Mouse (Mus musculus) liver, embryonic 13.5 days (tissue): ENCODE measurements around the gene Lrrc1. TPM values are rescaled to one million over a fixed set of nuclear protein-coding genes. Genes with fewer than 3 reads are reported as not detected.

Experiments used
- ATAC-seq: fragments of 200-750 bp; cut with Nextera tagmentation; 2 replicates; pipeline ENCODE4 v1.8.0; 2017; ENCODE audit warnings: low read depth, mild to moderate bottlenecking, moderate number of reproducible peaks, moderate library complexity
- DNase-seq: peaks from one replicate; pipeline ENCODE4 v3.0.0; 2022
- H3K27ac ChIP-seq: fragments of 300-500 bp; sonication (generic); 2 replicates; pipeline ENCODE4 v1.5.1; 2015; ENCODE audit warnings: moderate library complexity, mild to moderate bottlenecking, inconsistent platforms
- H3K27me3 ChIP-seq: fragments of 300-500 bp; sonication (generic); 2 replicates; pipeline ENCODE4 v1.6.1; 2015; ENCODE audit warnings: mild to moderate bottlenecking, inconsistent platforms
- H3K36me3 ChIP-seq: fragments of 300-500 bp; sonication (generic); 2 replicates; pipeline ENCODE4 v1.6.1; 2015; ENCODE audit warnings: mild to moderate bottlenecking, inconsistent platforms
- H3K4me1 ChIP-seq: fragments of 300-500 bp; sonication (generic); replicated peaks from 2 replicates; pipeline ENCODE4 v1.6.1; 2015; ENCODE audit warnings: inconsistent platforms
- H3K4me2 ChIP-seq: fragments of 300-500 bp; sonication (generic); 2 replicates; pipeline ENCODE4 v1.6.1; 2015; ENCODE audit warnings: inconsistent platforms, mild to moderate bottlenecking, moderate library complexity
- H3K4me3 ChIP-seq: fragments of 300-500 bp; sonication (generic); replicated peaks from 2 replicates; pipeline ENCODE4 v1.5.1; 2015; ENCODE audit warnings: mild to moderate bottlenecking, inconsistent platforms
- H3K9ac ChIP-seq: fragments of 300-500 bp; sonication (generic); 2 replicates; pipeline ENCODE4 v1.6.1; 2015; ENCODE audit warnings: mild to moderate bottlenecking, inconsistent platforms
- H3K9me3 ChIP-seq: fragments of 300-500 bp; sonication (generic); replicated peaks from 2 replicates; pipeline ENCODE4 v1.6.1; 2016; ENCODE audit warnings: inconsistent platforms
- WGBS: fragments of 180-500 bp; shearing (Covaris S2); methylation state at CpG from one replicate; pipeline ENCODE4 v1.1.7; 2015; ENCODE audit not compliant: insufficient replicate concordance; 5-methylcytosine and 5-hydroxymethylcytosine counted together
- polyA plus RNA-seq: library from polyadenylated mRNA; unstranded; fragments of >200 nt; fragmentation: Nextera tagmentation; extraction: Ambion mirVana; gene quantifications from 2 replicates; pipeline ENCODE4 v1.2.1, GENCODE M21; 2015

Lrrc1 gene
- polyA plus RNA-seq, 1 experiment from 2014 or later, result 3.1 TPM

DNA sequence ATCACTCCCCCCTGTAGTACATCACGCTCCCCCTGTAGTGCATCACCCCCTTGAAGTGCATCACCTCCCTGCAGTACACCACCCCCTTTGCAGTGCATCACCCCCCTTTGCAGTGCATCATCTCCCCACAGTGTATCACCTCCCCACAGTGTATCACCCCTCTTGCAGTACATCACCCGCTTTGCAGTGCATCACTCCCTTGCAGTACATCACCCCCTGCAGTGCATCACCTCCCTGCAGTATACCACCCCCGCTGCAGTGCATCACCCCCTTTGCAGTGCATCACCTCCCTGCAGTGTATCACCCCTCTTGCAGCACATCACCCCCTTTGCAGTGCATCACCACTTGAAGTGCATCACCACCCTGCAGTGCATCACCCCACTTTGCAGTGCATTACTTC lies 22.2 kb downstream of the Lrrc1 start:
- no peaks in the 10 kb centered on the region for H3K9me3 ChIP-seq
- H3K36me3 ChIP-seq, result no peaks in the 10 kb centered on the region
- 85% methylated on average over 3 of the region's 3 CpGs for WGBS
- H3K27me3 ChIP-seq, result no peaks in the 10 kb centered on the region
- no peak overlapping the region for H3K9ac ChIP-seq
- no peak overlapping the region for H3K4me2 ChIP-seq
- DNase-seq (no peak), ATAC-seq (no peak)
- no peak overlapping the region for H3K27ac ChIP-seq
- H3K4me3 ChIP-seq, result no peak overlapping the region
- peaks cover 7% of the 10 kb centered on the region; the same call in 1 of the 2 replicates for H3K4me1 ChIP-seq

DNA sequence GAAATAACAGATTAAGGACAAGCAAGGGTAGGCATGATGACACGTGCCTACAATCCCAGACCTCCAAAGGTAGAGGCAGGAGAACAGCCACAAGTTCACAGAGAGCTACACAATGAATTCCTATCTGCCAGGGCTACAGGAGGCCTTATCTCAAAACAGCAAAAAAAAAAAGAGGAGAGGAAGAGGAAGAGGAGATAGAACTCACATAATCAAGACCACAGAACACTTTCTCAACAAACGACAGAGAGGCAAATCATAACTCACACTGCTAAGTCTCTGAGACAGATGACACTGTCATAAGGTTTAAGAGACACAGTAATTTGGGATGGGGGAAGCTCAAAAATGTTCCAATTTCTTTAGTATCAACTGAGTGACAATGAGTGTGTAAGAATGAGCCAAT lies 25.5 kb downstream of the Lrrc1 start:
- DNase-seq (no peak), ATAC-seq (no peak)
- Histone ChIP-seq H3K9me3 (no peaks in the 10 kb centered on the region), H3K4me3 (no peak overlapping the region), H3K36me3 (no peaks in the 10 kb centered on the region), H3K4me1 (peaks cover 7% of the 10 kb centered on the region; the same call in 1 of the 2 replicates), H3K4me2 (no peak overlapping the region), H3K9ac (no peak overlapping the region), H3K27me3 (no peaks in the 10 kb centered on the region), H3K27ac (no peak overlapping the region)
- 11% methylated on average over 2 of the region's 2 CpGs for WGBS

DNA sequence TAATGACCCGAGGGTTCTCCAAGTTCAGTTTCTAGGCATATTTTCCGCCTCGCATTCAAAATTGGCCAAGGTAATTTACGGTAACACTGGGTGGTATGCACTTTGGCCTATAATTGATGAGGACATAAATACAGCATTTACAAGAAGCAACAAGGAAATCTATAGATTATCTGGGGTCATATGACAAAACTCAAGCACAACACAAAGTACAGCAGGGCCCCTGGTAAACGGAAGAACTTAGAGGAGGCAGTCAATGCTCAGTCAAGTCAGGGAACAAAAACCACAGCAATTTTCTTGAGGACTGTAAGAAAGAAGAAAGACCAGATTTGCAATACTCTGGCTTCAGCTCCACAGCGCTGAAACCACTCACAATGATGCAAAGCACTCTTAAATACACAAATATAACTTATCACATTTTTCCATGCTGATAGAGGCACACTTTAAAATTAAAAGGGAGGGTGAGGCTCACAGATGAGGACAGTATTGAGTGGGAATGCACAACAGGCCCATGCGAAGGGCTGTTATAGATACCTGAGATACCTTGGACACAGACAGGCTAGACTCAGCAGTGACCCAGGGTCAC lies 27.8 kb downstream of the Lrrc1 start:
- Histone ChIP-seq H3K9ac (no peak overlapping the region), H3K4me1 (peaks cover 7% of the 10 kb centered on the region; the same call in 1 of the 2 replicates), H3K9me3 (no peaks in the 10 kb centered on the region), H3K4me2 (no peak overlapping the region), H3K36me3 (no peaks in the 10 kb centered on the region), H3K27ac (no peak overlapping the region), H3K4me3 (no peak overlapping the region), H3K27me3 (no peaks in the 10 kb centered on the region)
- ATAC-seq, result no peak
- WGBS, result 78% methylated on average over 7 of the region's 7 CpGs
- no peak for DNase-seq

DNA sequence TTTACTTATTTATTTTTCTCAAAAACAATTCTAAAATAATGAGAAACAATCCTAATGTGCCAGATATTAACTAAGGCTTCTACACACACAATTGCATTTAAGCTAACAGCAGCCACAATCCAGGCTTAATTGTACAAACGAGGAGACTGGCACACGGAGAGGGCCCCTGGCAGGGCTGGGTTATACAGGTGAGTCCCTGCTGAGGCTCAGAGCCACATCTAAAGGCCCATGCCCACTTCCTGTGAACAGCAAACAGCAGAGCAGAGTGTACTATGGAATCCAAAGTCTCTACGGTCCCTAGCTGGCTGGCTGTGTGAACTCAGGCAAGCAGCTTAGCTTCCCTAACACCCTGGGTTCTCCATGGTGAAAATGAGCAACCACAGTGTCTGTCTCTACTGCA lies 30.8 kb downstream of the Lrrc1 start:
- no peak overlapping the region for H3K27ac ChIP-seq
- H3K27me3 ChIP-seq, result no peaks in the 10 kb centered on the region
- H3K4me1 ChIP-seq, result peaks cover 4% of the 10 kb centered on the region; the same call in 1 of the 2 replicates
- no peaks in the 10 kb centered on the region for H3K9me3 ChIP-seq
- no peaks in the 10 kb centered on the region for H3K36me3 ChIP-seq
- no peak overlapping the region for H3K4me3 ChIP-seq
- DNase-seq (no peak), ATAC-seq (no peak)
- 62% methylated on average over 3 of the region's 3 CpGs for WGBS
- no peak overlapping the region for H3K9ac ChIP-seq
- no peak overlapping the region for H3K4me2 ChIP-seq

DNA sequence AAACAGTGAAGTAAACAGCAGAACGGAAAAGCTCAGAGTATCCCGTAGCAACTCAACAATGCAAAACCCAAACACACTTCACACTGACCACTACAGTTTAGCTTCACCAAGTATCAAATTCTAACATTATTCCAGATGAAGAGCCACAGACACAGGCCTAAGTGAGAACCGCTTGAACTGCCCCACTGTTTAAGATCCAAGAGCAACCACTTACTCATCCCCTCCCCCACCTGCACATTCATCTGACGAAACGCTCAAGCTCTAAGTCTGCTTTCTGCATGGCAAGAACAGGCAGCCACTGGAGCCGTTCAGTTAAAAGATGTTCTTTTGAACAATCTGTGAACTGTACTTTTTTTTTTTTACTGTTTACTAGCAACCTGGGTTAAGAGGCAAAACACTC lies 32.5 kb downstream of the Lrrc1 start:
- Histone ChIP-seq H3K36me3 (no peaks in the 10 kb centered on the region), H3K9ac (no peak overlapping the region), H3K4me2 (no peak overlapping the region), H3K4me3 (no peak overlapping the region), H3K4me1 (no peaks in the 10 kb centered on the region), H3K27ac (no peak overlapping the region), H3K9me3 (no peaks in the 10 kb centered on the region), H3K27me3 (no peaks in the 10 kb centered on the region)
- ATAC-seq (no peak), DNase-seq (no peak)
- 66% methylated on average over 6 of the region's 6 CpGs for WGBS

DNA sequence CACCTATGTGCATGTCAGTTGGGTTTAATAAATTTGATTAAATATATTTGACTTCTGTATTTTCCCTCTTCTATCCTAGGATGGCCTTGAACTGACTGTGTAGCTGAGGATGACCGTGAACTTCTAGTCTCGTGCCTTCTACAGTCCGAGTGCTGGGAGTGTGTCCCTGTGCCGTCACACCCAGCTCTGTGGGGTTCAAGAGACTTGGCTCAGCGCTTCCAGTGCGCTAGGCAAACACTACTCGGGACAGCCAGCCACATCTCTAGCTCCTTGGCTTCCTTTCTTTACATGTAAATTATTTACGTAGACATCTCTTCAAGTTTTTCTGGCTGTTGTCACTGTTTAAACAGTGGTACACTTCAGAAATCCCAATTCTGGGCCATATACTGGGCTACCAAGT lies 34.1 kb downstream of the Lrrc1 start:
- Histone ChIP-seq H3K9me3 (no peaks in the 10 kb centered on the region), H3K4me3 (no peak overlapping the region), H3K36me3 (no peaks in the 10 kb centered on the region), H3K27me3 (no peaks in the 10 kb centered on the region), H3K4me1 (no peaks in the 10 kb centered on the region), H3K9ac (no peak overlapping the region), H3K27ac (no peak overlapping the region), H3K4me2 (no peak overlapping the region)
- WGBS, result 79% methylated on average over 8 of the region's 8 CpGs
- DNase-seq (no peak), ATAC-seq (no peak)

DNA sequence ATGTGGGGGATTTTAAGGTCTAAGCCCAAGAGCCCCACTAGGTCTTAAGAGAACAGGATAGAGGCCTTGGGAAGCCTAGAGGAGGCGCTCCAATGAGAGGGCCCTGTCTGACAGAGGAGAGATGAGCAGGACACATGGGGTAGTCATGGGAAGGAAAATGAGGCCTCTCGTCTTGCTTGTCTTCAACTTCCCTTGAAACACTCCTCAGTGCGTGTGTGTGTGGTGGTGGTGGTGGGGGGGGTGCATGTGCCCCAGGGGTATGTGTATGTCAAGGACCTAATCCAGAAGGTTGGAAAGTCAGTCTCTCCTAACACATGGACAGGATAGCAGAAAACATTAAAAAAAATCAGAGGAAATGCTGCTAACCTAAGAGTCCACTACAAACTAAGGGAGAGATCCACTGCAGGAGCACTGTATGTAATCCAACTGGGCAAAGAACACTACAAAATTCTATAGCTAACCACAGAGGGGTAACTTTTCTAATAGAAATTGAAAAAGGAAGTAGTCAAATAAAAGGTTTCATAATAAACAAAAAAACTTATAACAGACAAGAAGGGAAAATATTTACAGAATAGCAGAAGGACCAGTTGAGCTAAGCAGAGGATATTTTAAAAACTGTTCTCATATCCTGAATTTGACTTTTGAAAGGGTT lies 36.8 kb downstream of the Lrrc1 start:
- H3K4me1 ChIP-seq, result no peaks in the 10 kb centered on the region
- 60% methylated on average over 3 of the region's 3 CpGs for WGBS
- H3K36me3 ChIP-seq, result no peaks in the 10 kb centered on the region
- no peak overlapping the region for H3K9ac ChIP-seq
- H3K27ac ChIP-seq, result no peak overlapping the region
- no peak for DNase-seq
- H3K27me3 ChIP-seq, result no peaks in the 10 kb centered on the region
- H3K9me3 ChIP-seq, result no peaks in the 10 kb centered on the region
- H3K4me3 ChIP-seq, result no peak overlapping the region
- H3K4me2 ChIP-seq, result no peak overlapping the region
- no peak for ATAC-seq

DNA sequence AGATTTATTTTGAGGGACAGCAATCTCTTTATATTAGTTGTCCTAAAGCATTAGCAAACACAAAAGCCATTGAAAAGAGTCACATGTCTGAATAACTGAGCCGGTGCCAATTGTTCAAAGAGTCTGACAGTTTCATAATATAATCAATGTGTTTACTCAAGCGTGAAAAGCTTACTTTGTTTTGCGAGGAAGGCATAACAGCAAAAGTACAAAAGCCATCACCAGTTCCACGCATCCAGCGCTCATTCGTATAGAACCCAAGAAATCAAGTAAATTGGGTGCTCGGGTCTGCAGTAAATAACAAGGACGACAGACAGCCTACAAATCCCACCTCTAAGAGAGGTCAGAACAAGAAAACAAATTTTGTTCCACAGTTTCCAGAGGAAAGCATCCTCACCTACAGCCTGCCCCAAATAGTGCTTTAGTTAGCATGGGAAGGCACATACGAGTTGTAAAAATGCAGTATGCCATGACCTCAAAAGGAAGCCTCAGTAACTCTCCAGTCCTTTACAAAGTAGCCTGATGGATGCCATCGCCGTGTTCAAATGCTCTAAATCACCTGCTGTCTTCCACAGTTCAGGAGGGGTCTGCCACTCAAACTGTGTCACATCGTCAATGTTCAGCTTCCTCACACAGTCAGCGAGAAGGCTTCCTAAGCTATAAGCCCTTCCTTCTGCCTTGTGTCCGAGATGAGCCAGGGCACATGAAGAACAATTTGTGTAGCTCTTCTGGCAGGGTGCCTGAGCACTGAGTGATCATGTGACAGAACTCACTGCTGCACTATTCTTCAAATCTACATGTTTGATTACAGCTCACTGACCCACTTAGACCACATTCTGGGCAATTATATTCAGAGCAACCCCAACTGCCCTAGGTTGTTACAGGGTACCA lies 41.9 kb downstream of the Lrrc1 start:
- H3K4me2 ChIP-seq, result no peak overlapping the region
- ATAC-seq, result no peak
- WGBS, result 67% methylated on average over 14 of the region's 14 CpGs
- no peaks in the 10 kb centered on the region for H3K27me3 ChIP-seq
- H3K9me3 ChIP-seq, result no peaks in the 10 kb centered on the region
- H3K4me1 ChIP-seq, result 0 out of 2 replicates have a peak, but pooled peaks cover 7% of the 10 kb centered on the region
- no peak overlapping the region for H3K27ac ChIP-seq
- H3K4me3 ChIP-seq, result no peak overlapping the region
- no peaks in the 10 kb centered on the region for H3K36me3 ChIP-seq
- H3K9ac ChIP-seq, result no peak overlapping the region
- DNase-seq, result no peak

DNA sequence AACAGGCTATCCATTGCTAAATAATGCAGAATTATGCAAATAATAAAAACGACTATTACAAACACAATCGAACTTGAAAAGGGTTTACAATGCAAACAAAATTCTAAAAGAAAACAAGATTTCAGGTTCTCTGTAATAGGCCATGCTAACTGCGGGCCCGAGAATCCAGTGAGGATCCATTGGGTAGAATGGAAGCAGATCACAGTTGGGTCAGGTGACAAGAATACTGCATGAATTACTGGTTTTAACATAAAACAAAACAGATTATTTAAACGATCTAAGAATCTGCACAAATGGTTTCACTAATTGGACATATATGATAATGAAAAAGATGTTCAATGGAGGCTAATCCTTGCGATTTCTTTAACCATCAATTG lies 42.5 kb downstream of the Lrrc1 start:
- no peak for ATAC-seq
- Histone ChIP-seq H3K36me3 (no peaks in the 10 kb centered on the region), H3K27ac (no peak overlapping the region), H3K9me3 (no peaks in the 10 kb centered on the region), H3K4me1 (peaks cover 13% of the 10 kb centered on the region), H3K4me2 (no peak overlapping the region), H3K4me3 (no peak overlapping the region), H3K27me3 (no peaks in the 10 kb centered on the region), H3K9ac (no peak overlapping the region)
- 73% methylated on average over 6 of the region's 6 CpGs for WGBS
- DNase-seq, result no peak

DNA sequence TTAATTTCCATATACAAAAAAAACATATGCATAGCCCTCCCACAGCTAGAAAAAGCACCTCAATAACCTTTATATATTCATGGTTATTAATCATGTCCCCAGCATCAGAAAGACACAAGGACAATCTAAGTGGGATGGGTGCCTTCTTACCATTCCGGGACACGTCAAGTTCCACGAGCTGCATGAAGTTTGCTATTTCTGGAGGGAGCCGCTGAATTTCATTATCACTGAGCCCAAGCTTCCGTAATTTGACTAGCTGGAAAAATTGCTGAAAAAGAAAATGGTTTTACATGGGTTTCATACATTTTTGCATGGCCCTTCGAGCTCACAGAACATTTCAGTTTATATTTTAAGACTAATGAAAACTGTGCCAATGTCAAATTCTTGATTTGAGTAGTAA lies 45.6 kb downstream of the Lrrc1 start:
- Histone ChIP-seq H3K9me3 (no peaks in the 10 kb centered on the region), H3K27me3 (no peaks in the 10 kb centered on the region), H3K36me3 (no peaks in the 10 kb centered on the region), H3K4me1 (peaks cover 22% of the 10 kb centered on the region), H3K9ac (no peak overlapping the region), H3K4me3 (no peak overlapping the region), H3K27ac (no peak overlapping the region), H3K4me2 (no peak overlapping the region)
- DNase-seq (no peak), ATAC-seq (no peak)
- 66% methylated on average over 6 of the region's 6 CpGs for WGBS

DNA sequence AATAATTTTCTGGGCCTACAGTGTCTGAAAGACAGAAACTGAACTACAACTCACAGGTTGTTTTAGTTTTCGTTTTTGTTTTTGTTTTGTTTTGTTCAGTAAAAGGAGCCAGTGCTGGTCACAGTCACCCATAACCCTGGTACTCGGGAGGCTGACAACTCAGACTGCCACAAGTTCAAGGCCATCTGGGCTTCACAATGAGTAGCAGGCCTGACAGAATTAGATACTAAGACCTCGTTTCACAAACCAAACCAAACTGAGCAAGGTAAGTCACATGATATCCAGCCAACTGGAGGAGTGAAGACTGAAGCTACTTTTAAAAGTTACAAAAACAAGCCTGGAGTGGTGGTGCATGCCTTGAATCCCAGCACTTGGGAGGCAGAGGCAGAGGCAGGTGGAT lies 46.3 kb downstream of the Lrrc1 start:
- H3K4me3 ChIP-seq, result no peak overlapping the region
- no peaks in the 10 kb centered on the region for H3K36me3 ChIP-seq
- no peaks in the 10 kb centered on the region for H3K27me3 ChIP-seq
- ATAC-seq (no peak), DNase-seq (no peak)
- H3K9me3 ChIP-seq, result no peaks in the 10 kb centered on the region
- H3K4me1 ChIP-seq, result peaks cover 25% of the 10 kb centered on the region
- 43% methylated on average over 3 of the region's 3 CpGs for WGBS
- no peak overlapping the region for H3K4me2 ChIP-seq
- H3K9ac ChIP-seq, result no peak overlapping the region
- no peak overlapping the region for H3K27ac ChIP-seq
